Mouse (Mus musculus): ENCODE results near the gene Rnf213. TPM values are rescaled to one million over a fixed set of nuclear protein-coding genes. Genes with fewer than 3 reads are reported as not detected.
A peak's percentile ranks its signal among the peaks of the same experiment; 100 is the strongest.
"Not testable (repeated sequence)": the region's sequence is repeated elsewhere in the genome, so short reads cannot be mapped to it uniquely, and the experiment has no call there.

Rnf213 gene
- polyA plus RNA-seq, 1 experiment from 2014 or later: 4.6 TPM

GRCm38 (mm10) chr11:119363534-119364145, 29.3 kb upstream of the Rnf213 start:
- Histone ChIP-seq H3K4me3 (no peak overlapping the region), H3K4me2 (no peak overlapping the region), H3K27ac (no peak overlapping the region), H3K9ac (no peak overlapping the region), H3K27me3 (no peaks in the 10 kb centered on the region), H3K9me3 (replicated peaks) (no peaks in the 10 kb centered on the region), H3K36me3 (peaks cover 20% of the 10 kb centered on the region), H3K4me1 (replicated peaks) (peaks cover 5% of the 10 kb centered on the region; the same call in 1 of the 2 replicates)
- WGBS: 32% methylated on average over 11 of the region's 11 CpGs
- ATAC-seq (replicated peaks; ENCODE audit: insufficient number of reproducible peaks, insufficient read depth, low FRiP score, low read depth): peak; percentile 69; the same call in 1 of the 2 replicates

DNA sequence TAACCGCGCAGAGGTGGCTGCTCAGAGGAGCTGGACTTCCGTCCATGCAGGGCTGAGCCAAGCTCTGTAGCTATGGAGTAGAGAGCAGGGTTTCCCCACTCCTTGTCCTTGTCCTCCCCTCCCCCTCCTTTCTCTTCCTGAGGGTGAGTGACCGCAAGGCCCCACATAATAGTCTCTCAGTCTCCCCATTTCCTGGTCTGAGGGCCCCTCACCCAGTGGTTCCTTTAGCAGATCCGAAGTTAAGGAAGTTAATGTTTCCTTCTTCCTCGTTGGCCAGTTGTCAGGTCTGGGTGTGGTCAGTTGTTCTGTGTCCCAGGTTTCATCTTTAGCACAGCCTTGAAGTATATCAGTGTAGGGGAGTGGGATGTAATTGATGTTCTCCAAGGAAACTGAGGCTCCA, 17.5 kb upstream of the Rnf213 start:
- Histone ChIP-seq H3K9ac (no peak overlapping the region), H3K27ac (no peak overlapping the region), H3K4me3 (no peak overlapping the region), H3K9me3 (replicated peaks) (no peaks in the 10 kb centered on the region), H3K4me1 (replicated peaks) (0 out of 2 replicates have a peak, but pooled peaks cover 6% of the 10 kb centered on the region), H3K4me2 (no peak overlapping the region), H3K27me3 (no peaks in the 10 kb centered on the region), H3K36me3 (peaks cover 18% of the 10 kb centered on the region; the same call in 1 of the 2 replicates)
- no peak for ATAC-seq (replicated peaks; ENCODE audit: insufficient number of reproducible peaks, insufficient read depth, low FRiP score, low read depth)
- 62% methylated on average over 6 of the region's 6 CpGs for WGBS

DNA sequence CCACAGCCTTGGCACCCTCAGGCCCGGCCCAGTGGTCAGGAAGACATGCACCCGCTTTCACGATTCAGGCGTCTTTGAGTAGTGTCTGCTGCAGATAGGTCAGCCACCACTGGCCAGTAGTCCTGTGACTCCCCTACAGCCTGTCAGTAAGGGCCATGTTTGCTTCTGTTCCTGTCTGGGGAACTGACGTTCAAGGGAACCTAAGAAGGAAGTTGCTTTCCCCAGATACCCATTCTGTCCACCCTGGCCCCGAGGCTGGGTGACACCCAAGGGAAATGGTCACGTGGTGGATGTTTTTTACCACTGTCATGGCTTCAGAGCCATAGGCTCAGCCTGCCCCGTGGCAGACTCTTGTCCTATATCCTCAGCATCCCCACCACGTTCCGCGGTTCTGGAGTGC, 15.6 kb upstream of the Rnf213 start:
- H3K27ac ChIP-seq: no peak overlapping the region
- no peaks in the 10 kb centered on the region for H3K9me3 ChIP-seq (replicated peaks)
- H3K36me3 ChIP-seq: peaks cover 19% of the 10 kb centered on the region; the same call in 1 of the 2 replicates
- no peak for ATAC-seq (replicated peaks; ENCODE audit: insufficient number of reproducible peaks, insufficient read depth, low FRiP score, low read depth)
- H3K9ac ChIP-seq: no peak overlapping the region
- no peak overlapping the region for H3K4me3 ChIP-seq
- 89% methylated on average over 11 of the region's 11 CpGs for WGBS
- H3K4me1 ChIP-seq (replicated peaks): peaks cover 17% of the 10 kb centered on the region
- no peak overlapping the region for H3K4me2 ChIP-seq
- H3K27me3 ChIP-seq: no peaks in the 10 kb centered on the region

DNA sequence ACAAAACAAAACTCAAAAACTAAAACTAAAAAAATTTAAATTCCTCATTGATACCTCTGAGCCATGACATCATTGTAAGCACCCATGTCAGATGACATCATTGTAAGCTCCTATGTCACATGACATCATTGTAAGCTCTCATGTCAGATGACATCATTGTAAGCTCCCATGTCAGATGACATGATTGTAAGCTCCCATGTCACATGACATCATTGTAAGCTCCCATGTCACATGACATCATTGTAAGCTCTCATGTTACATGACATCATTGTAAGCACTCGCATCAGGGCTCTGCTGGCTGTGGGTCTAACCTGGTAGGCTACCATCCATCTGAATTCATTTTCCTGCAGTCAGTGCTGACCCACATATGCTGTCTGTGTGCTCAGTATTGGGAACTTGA, 14.3 kb upstream of the Rnf213 start:
- 94% methylated on average over 1 of the region's 1 CpGs for WGBS
- no peak overlapping the region for H3K27ac ChIP-seq
- ATAC-seq (replicated peaks; ENCODE audit: insufficient number of reproducible peaks, insufficient read depth, low FRiP score, low read depth): no peak
- H3K9me3 ChIP-seq (replicated peaks): no peaks in the 10 kb centered on the region
- H3K4me2 ChIP-seq: no peak overlapping the region
- H3K4me1 ChIP-seq (replicated peaks): peaks cover 17% of the 10 kb centered on the region
- no peaks in the 10 kb centered on the region for H3K27me3 ChIP-seq
- no peak overlapping the region for H3K9ac ChIP-seq
- H3K4me3 ChIP-seq: no peak overlapping the region
- peaks cover 19% of the 10 kb centered on the region; the same call in 1 of the 2 replicates for H3K36me3 ChIP-seq

DNA sequence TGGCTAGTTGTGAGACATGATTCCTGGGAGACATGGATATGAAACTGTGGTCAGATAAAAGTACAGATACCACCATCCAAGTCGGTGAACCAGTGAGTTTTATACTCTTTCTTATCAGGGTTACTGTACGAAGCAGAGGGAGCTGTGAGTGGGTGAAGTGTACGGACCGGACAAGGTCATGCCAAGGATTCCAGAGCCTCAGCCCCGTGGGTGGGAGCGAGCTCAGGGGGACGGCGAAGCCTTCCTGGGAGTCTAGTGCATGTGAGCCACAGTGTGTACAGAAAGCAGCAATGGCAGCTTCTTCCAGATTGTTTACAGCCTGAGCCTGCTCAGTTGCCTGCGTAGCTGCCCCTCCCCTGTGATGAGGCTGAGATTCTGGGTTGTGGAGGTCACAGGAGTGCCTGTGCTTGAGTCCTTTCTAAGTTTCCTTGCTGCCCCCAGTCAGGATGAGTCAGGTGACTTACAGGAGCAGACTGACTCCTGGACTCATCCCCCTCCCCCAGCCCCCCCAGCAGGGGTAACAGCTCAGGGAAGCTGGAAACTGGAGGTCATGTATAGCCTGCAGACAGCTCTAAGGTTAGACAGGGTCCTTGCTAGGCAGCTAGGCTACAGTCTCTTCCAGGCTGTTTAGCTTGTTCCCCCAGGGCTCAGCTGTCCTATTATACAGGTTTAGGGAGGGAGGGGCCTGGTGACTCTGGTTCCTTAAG, 11.1 kb upstream of the Rnf213 start:
- H3K4me1 ChIP-seq (replicated peaks): peaks cover 17% of the 10 kb centered on the region
- 38% methylated on average over 9 of the region's 9 CpGs for WGBS
- no peak overlapping the region for H3K9ac ChIP-seq
- H3K27me3 ChIP-seq: no peaks in the 10 kb centered on the region
- ATAC-seq (replicated peaks; ENCODE audit: insufficient number of reproducible peaks, insufficient read depth, low FRiP score, low read depth): no peak
- H3K9me3 ChIP-seq (replicated peaks): no peaks in the 10 kb centered on the region
- peak overlapping the region; percentile 19; the same call in 1 of the 2 replicates for H3K4me2 ChIP-seq
- peaks cover 19% of the 10 kb centered on the region; the same call in 1 of the 2 replicates for H3K36me3 ChIP-seq
- H3K4me3 ChIP-seq: no peak overlapping the region
- H3K27ac ChIP-seq: peak overlapping the region; percentile 62

DNA sequence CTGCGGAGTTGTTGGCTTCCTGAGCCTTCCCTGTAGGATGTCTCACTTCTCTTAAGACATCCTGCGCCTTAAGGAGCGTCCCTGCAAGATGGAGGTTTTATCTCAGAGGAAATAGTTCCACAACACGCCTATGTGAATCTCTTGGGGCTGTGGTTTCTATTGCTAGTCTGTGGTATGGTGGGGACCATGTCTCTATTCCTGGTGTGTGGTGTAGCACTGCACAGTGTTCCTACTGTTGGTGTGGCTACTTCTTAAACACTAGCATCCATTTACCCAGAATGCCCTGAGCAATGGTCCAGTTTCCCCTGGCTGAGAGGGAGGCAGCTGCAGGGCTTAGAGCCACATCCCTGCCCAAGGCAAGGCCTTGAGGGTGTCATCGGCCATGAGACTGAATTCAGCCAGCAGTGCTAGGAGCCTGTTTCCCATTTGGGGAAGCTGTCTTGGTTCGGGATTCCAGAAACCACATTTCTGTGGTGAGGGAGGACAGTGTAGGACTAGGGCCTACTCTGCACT, 10.5 kb upstream of the Rnf213 start:
- no peak for ATAC-seq (replicated peaks; ENCODE audit: insufficient number of reproducible peaks, insufficient read depth, low FRiP score, low read depth)
- Histone ChIP-seq H3K27ac (peak overlapping the region; percentile 62), H3K4me3 (no peak overlapping the region), H3K4me2 (no peak overlapping the region), H3K4me1 (replicated peaks) (peaks cover 23% of the 10 kb centered on the region), H3K9me3 (replicated peaks) (no peaks in the 10 kb centered on the region), H3K27me3 (no peaks in the 10 kb centered on the region), H3K36me3 (peaks cover 19% of the 10 kb centered on the region; the same call in 1 of the 2 replicates), H3K9ac (no peak overlapping the region)
- 67% methylated on average over 6 of the region's 6 CpGs for WGBS

GRCm38 (mm10) chr11:119384904-119385303, 8.0 kb upstream of the Rnf213 start:
- Histone ChIP-seq H3K4me2 (no peak overlapping the region), H3K4me3 (no peak overlapping the region), H3K9me3 (replicated peaks) (no peaks in the 10 kb centered on the region), H3K27me3 (no peaks in the 10 kb centered on the region), H3K4me1 (replicated peaks) (peaks cover 38% of the 10 kb centered on the region), H3K36me3 (peaks cover 7% of the 10 kb centered on the region; the same call in 1 of the 2 replicates), H3K27ac (no peak overlapping the region), H3K9ac (no peak overlapping the region; the same call in 1 of the 2 replicates)
- no peak for ATAC-seq (replicated peaks; ENCODE audit: insufficient number of reproducible peaks, insufficient read depth, low FRiP score, low read depth)
- 48% methylated on average over 4 of the region's 4 CpGs for WGBS

- 96% methylated on average over 5 of the region's 5 CpGs for WGBS
- H3K4me2 ChIP-seq: no peak overlapping the region
- H3K36me3 ChIP-seq: no peaks in the 10 kb centered on the region
- ATAC-seq (replicated peaks; ENCODE audit: insufficient number of reproducible peaks, insufficient read depth, low FRiP score, low read depth): no peak
- no peaks in the 10 kb centered on the region for H3K27me3 ChIP-seq
- peaks cover 43% of the 10 kb centered on the region for H3K4me1 ChIP-seq (replicated peaks)
- no peak overlapping the region for H3K27ac ChIP-seq
- no peak overlapping the region for H3K9ac ChIP-seq
- no peaks in the 10 kb centered on the region for H3K9me3 ChIP-seq (replicated peaks)
- H3K4me3 ChIP-seq: no peak overlapping the region
These were observed 6.6 kb upstream of the Rnf213 start for GRCm38 (mm10) chr11:119386306-119386705.

DNA sequence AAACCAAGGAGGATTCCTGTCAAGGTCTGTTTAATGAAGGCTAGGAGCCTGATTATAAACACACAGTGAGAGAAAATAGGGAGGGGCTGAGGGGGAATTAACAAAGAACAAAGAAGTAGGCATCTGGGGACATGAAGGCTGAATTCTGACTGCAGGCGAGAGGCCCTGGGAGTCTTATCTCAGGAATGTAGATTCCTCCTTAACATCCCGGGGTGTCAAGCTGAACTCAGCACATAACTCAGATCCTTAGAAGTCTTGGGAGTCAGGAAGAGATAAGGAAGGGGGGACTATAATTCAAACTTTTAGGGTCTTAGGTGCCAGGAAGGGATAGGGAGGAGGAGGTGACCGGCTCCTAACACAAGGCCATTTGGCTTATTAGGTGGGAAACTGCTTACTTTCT, 5.6 kb upstream of the Rnf213 start:
- H3K36me3 ChIP-seq; H3K4me2 ChIP-seq; ATAC-seq (replicated peaks; ENCODE audit: insufficient number of reproducible peaks, insufficient read depth, low FRiP score, low read depth); H3K9me3 ChIP-seq (replicated peaks); H3K9ac ChIP-seq; H3K4me3 ChIP-seq; H3K27me3 ChIP-seq: not testable (repeated sequence)
- H3K27ac ChIP-seq: peak overlapping the region; percentile 76
- peaks cover 43% of the 10 kb centered on the region for H3K4me1 ChIP-seq (replicated peaks)
- 11% methylated on average over 3 of the region's 3 CpGs for WGBS

- peak; percentile 79 for ATAC-seq (replicated peaks; ENCODE audit: insufficient number of reproducible peaks, insufficient read depth, low FRiP score, low read depth)
These were observed 3.0 kb upstream of the Rnf213 start for GRCm38 (mm10) chr11:119389851-119390270.

More at GRCm38 (mm10) chr11:119389851-119390270, 3.0 kb upstream of the Rnf213 start:
- Histone ChIP-seq H3K27ac (peak overlapping the region; percentile 99), H3K9me3 (replicated peaks) (no peaks in the 10 kb centered on the region), H3K27me3 (0 out of 2 replicates have a peak, but pooled peaks cover 2% of the 10 kb centered on the region), H3K4me3 (peak overlapping the region; percentile 83), H3K4me1 (replicated peaks) (peaks cover 54% of the 10 kb centered on the region), H3K9ac (peak overlapping the region; percentile 83), H3K36me3 (no peaks in the 10 kb centered on the region), H3K4me2 (peak overlapping the region; percentile 95)
- under 1% methylated on average over 35 of the region's 35 CpGs for WGBS
